Mouse (Mus musculus) WW6 (cell line): ENCODE measurements at regions not wholly inside any gene's neighbourhood (a gene's known extent, or its start where the extent isn't known, plus 50 kb on each side); places are given as distances from the start of the nearest gene placed in this dataset.

Experiments
- DNase-seq: peaks from one replicate; pipeline ENCODE4 v3.0.0-alpha.2; 2013; ENCODE audit warnings: low read depth, low spot score

DNA sequence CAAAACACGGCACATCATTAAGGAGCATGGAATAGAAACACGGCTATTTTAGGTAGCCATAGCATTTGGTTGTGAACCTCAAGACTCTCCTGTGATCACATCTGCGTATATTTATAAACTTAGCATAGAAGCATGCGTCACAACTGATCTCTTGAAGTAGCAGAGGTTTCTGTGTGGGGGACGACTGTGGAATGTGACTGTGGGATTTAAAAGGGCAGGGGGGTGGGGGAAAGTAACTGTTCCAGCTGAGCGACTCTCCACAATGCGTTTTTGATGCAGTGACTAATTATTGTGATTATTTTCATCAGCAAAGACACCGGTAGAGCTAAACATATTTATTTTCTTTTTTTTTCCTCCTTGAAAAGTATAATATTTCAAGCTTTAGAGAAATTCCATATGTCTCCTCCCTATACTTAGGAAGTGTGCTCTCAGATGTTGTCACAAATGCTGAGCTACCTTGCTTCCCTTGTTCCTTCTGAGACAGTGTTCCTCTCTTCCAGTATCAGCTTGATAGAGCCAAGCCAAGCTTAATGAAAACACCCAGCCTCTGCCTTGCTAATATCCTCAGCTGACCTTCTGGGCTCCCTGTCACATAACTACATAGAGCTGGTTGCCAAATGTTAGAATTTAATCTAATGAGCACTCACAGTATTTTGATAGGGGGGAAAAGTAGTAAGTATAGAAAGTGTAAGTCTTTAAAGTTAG is 75.0 kb upstream of the Magi3 start:
- no peak for DNase-seq

DNA sequence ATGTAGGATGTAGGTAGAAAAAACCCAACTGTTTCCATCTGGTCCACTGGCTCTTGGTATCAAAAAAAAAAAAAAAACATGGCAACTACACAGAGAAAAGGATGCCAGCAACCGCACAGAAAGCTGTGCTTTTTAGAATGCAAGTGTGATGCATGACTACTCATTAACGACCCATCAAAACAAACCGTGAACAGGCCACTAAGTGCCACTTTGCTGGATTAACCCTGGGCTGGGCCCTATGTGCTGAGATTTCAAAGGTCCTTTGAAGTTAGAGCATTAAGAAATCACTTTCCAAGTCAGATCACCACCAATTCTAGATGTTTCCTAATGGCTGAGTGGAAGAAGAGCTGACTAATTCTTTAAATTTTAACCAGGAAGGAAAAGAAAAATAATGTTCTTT is 73.7 kb upstream of the Magi3 start:
- no peak for DNase-seq

DNA sequence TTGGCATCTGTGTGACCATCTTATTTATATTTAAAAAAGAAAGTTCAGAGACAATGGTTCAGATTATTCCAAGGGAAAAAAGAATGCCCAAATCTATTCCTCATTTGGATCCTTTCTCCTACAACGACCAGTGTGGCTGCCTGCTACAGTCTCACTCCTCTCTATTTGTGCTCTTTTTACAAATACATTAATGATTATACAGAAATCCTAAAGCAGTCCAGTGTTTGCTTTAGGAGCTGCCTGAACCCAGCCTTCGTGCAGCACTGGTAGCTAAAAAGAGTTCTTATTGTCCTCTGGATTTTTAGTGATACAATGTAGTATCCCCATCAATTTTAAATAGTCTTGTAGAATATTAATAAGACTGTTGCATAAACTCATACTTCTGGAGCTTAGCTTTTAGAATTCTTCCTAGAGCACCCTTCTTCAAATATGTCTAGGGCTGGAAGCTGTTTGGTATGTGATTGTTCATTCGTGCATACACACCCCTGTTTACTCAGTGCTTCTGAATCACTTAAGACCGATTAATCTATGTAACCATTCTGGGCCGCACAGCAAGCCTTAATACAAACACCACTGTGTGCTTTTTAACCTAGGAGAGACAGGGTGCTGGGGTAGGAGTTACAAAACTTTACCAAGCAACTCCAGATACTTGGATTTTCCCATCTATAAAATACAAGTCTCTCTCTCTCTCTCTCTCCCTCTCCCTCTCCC is 69.0 kb upstream of the Magi3 start:
- DNase-seq: no peak

DNA sequence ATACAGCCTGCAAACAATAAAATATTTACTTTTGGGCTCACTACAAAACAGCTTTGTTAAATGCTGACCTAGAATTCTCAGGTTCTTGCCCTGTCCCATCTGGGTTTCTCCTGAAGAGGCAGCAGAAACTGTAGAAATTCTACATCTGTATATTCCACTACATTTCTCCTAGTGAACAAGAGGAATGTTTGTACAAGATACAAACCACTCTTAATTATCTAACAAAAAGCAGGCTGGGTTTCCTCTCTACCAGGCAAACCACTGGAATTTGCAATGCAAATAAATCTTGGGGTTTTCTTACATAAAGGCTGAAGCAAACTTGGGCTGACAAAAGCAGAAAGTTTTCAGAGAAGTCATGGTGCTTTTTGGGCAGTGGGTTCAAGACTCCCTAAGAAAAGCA is 67.7 kb upstream of the Magi3 start:
- DNase-seq: no peak

DNA sequence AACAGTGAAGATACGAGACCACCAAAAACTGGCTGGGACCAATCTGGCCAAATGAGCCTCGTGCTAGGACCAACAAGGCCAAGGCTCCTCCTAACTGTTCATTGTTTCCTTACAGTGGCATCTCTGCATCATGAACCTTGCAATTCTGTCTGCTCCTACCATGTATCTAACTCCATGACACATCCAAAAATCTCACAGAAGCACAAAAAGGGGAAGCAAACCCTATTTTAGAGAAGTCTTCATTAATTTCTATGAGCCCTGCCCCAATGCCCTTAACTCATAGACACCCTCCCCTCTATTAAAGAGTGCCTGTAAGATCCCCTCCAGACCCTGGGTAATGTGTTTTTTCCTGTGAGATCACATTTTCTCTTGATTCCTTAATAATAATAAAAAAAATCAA is 64.8 kb upstream of the Magi3 start:
- no peak for DNase-seq

DNA sequence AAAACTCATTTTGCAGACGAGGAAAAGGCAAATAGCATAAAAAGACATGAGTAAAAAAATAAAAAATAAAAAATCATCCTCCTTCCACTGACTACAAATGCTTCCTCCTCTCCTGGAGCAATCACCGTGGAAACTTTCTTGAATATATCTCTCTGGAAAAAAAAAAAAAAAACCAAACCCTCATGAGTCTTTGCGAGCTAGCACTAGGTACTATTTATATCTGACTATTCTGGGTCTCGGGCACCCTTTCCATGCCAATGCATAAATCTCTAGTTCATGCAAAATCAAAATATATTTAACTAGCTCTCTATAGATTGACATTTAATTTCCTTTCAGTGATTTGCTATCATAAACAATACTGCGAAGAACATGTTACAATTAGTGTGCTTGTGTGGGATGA is 63.7 kb upstream of the Magi3 start:
- no peak for DNase-seq

DNA sequence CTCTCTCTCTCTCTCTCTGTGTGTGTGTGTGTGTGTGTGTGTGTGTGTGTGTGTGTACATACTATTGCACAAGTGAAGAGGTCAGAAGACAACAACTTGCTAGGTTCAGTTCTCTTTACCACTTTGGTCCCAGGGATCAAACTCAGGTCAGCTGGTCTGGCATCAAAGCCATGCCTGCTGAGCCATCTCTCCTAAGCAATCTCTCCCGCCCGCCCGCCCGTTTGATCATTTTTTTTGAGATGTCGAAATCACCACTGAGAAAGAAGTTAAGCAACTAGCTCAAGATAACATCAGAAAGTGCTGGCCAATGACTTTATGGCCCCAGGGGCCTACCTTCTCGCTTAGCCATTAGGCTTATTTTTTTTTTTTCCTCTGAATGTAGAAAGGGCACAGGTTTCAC is 59.3 kb upstream of the Magi3 start:
- no peak for DNase-seq

DNA sequence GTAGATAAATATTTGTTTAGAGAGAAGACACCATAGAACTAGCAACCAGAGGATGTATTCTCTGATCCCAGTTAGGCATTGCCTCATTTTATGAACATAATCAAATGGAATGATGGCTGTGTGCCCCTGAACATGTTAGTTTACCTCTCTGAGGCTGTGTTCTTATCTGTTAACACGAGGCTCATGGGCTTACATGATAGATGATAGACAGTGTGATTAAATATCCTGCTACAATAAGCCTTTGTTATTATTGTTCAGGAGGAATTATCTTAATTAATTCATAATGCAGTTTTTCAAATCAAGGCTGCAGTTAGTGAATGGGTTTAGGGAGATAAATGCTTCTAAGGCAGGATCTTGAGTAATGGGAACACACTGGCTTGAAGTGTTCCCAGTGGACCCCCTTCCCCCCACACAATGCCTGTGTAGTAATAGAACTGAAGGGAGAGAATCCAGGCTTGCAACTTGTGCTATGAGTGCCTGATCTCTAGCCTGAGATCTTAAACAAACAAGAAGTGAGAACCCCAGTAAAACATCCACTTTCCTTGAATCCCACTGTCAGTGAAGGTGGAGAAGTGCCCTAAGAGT is 54.6 kb upstream of the Magi3 start:
- no peak for DNase-seq

DNA sequence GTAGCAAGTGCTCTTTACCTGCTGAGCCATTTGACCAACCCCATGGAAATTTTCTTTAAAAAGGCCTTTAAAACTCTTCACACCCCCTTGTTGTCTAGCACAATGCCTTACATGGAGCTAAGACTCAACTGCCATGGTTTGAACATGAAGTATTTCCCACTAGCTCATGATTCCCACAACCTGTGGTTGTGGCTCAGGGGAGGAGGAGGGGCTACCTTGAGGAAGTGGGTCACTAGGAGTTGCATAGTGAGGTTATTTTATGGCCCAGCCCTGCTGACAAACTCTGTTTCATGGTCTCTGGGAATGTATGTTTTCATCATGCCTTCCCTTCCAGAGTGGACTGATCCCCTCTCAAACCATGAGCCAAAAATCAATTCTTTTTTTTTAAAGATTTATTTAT is 53.9 kb upstream of the Magi3 start:
- no peak for DNase-seq
